ENCODE assay signal across 13 mouse cellular contexts in the genomic region with DNA sequence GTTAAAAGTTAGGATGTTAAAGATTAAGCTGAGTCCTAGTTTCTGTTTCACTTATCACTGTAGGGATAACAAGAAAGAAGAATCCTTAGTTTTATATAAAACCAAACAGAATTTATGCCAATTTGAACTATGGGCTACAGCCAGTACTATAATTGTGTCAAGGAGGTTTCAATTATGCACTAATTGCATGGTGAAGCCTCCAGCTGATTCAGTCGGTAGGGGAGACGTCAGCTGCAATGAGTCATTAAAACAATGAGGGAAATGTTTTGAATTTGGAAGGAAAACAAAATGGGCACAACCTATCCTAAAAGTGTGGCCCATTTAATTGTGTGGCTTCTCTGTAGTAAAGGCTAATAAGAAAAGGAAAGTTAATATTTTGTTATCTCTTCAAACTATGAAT. TPM values are rescaled to one million over a fixed set of nuclear protein-coding genes. Genes with fewer than 3 reads are reported as not detected.
"Had no signal": no experiment of that assay in that cellular context is flagged by ENCODE, and none has a peak within 500 bp of the region (broad histone marks: within the 10 kb centered on the region; RNA-seq: fewer than 3 reads in every experiment).

No protein-coding gene starts in this region.

- H3K9ac ChIP-seq: limb, embryonic 15.5 days; liver, embryonic 12.5 days; lung, embryonic 14.5 days; midbrain, embryonic 15.5 days; neural tube, embryonic 13.5 days had no signal

- DNase-seq: kidney, postnatal 25 days; lung, embryonic 14.5 days; lung, postnatal 10 days; lung, postnatal 4 days; right cerebral cortex, adult 18-20 months; right cerebral cortex, postnatal 25 days; thymus, postnatal 4 days had no signal

- H3K4me2 ChIP-seq: limb, embryonic 15.5 days; liver, embryonic 12.5 days; lung, embryonic 14.5 days; midbrain, embryonic 11.5 days; midbrain, embryonic 15.5 days; neural tube, embryonic 13.5 days had no signal

- H3K36me3 ChIP-seq: midbrain, embryonic 15.5 days had no signal

- ATAC-seq: liver, embryonic 12.5 days; midbrain, embryonic 15.5 days had no signal

- H3K27me3 ChIP-seq: limb, embryonic 15.5 days; liver, embryonic 12.5 days; midbrain, embryonic 15.5 days; neural tube, embryonic 13.5 days had no signal

- H3K4me1 ChIP-seq: limb, embryonic 15.5 days; liver, embryonic 12.5 days; midbrain, embryonic 15.5 days; neural tube, embryonic 13.5 days had no signal

- H3K27ac ChIP-seq: limb, embryonic 15.5 days; liver, embryonic 12.5 days; midbrain, embryonic 15.5 days; neural tube, embryonic 13.5 days had no signal

- H3K4me3 ChIP-seq: limb, embryonic 15.5 days; liver, embryonic 12.5 days; midbrain, embryonic 15.5 days; neural tube, embryonic 13.5 days had no signal

- H3K9me3 ChIP-seq: limb, embryonic 15.5 days; liver, embryonic 12.5 days; midbrain, embryonic 15.5 days; neural tube, embryonic 13.5 days had no signal

RNA-seq across cellular contexts. Expression of a gene that starts 20.7 kb away (rescaled TPM):
- polyA plus RNA-seq: small intestine, adult 2 months had no signal
